Mouse (Mus musculus) ES-Bruce4 (cell line): ENCODE measurements at regions not wholly inside any gene's neighbourhood (a gene's known extent, or its start where the extent isn't known, plus 50 kb on each side); places are given as distances from the start of the nearest gene placed in this dataset.

Experiments
- H3K27ac ChIP-seq: 2 replicates; pipeline ENCODE4 v1.5.1; 2012; ENCODE audit warnings: low read length, inconsistent platforms; ENCODE audit not compliant: insufficient read depth
- H3K27me3 ChIP-seq: 2 replicates; pipeline ENCODE4 v1.6.1; 2012; ENCODE audit warnings: mild to moderate bottlenecking, low read length, inconsistent platforms; ENCODE audit not compliant: control insufficient read depth, poor library complexity, insufficient read depth, severe bottlenecking
- H3K36me3 ChIP-seq: 2 replicates; pipeline ENCODE4 v1.6.1; 2012; ENCODE audit warnings: inconsistent platforms, mild to moderate bottlenecking, low read length, moderate library complexity; ENCODE audit not compliant: control insufficient read depth, poor library complexity, insufficient read depth, severe bottlenecking
- H3K4me1 ChIP-seq: one replicate; pipeline ENCODE4 v1.8.1; 2011; ENCODE audit warnings: low read length; ENCODE audit not compliant: control insufficient read depth, insufficient read depth
- H3K4me3 ChIP-seq: 2 replicates; pipeline ENCODE4 v1.5.1; 2011; ENCODE audit warnings: low read depth, mild to moderate bottlenecking, low read length
- H3K9ac ChIP-seq: 2 replicates; pipeline ENCODE4 v1.6.1; 2012; ENCODE audit warnings: low read depth, mild to moderate bottlenecking, inconsistent platforms; ENCODE audit not compliant: poor library complexity, severe bottlenecking
- H3K9me3 ChIP-seq: replicated peaks from 2 replicates; pipeline ENCODE4 v1.6.1; 2012; ENCODE audit warnings: mild to moderate bottlenecking, low read length, inconsistent platforms; ENCODE audit not compliant: control insufficient read depth, poor library complexity, insufficient read depth, severe bottlenecking
- CTCF ChIP-seq: IDR thresholded peaks from one replicate; pipeline ENCODE4 v1.8.1; 2011; ENCODE audit warnings: low read depth, low read length
- EP300 ChIP-seq: IDR thresholded peaks from 2 replicates; pipeline ENCODE4 v1.6.1; 2011; ENCODE audit warnings: low read depth, low read length; ENCODE audit not compliant: insufficient read depth
- POLR2A ChIP-seq: IDR thresholded peaks from one replicate; pipeline ENCODE4 v1.8.1; 2011; ENCODE audit warnings: low read length; ENCODE audit not compliant: insufficient read depth

DNA sequence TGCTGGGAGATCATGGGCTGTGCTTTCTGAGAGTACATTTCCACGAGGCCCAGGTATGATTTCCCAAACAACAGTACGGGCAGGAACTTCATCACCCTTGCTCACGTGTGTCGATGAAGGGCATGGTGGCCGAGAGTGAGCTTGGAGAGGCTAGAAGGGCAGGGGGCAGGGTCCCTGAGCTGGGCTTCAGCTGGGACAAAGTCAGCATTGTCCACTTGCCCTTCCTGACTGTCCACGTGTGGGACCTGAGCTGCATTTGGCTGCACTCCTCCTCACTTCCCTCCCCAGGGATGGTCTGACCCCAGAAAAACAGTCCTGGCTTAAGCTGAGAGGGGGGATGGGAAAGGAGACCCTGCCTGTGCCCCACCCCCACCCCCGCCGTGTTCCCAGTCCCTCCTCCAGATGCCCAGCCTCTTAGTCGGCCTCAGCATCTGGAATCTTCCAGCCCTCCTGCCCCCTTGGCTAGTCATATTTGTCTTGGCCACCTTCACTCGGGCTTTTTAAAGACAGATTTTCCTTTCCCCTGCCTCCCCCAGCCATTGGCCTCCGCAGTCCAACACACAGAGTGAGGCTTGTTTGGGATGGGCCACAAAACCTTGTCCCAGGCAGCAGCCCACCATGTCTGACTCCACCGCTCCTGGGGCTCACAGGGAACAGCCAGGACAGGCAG lies 58.6 kb downstream of the Isg20 start:
- H3K4me1 ChIP-seq = no peaks in the 10 kb centered on the region
- no peaks in the 10 kb centered on the region for H3K9me3 ChIP-seq
- TF ChIP-seq CTCF (no peak), POLR2A (no peak), EP300 (no peak)
- no peaks in the 10 kb centered on the region for H3K36me3 ChIP-seq
- H3K27ac ChIP-seq = no peak overlapping the region
- H3K9ac ChIP-seq = no peak overlapping the region
- H3K27me3 ChIP-seq = no peaks in the 10 kb centered on the region
- no peak overlapping the region for H3K4me3 ChIP-seq

DNA sequence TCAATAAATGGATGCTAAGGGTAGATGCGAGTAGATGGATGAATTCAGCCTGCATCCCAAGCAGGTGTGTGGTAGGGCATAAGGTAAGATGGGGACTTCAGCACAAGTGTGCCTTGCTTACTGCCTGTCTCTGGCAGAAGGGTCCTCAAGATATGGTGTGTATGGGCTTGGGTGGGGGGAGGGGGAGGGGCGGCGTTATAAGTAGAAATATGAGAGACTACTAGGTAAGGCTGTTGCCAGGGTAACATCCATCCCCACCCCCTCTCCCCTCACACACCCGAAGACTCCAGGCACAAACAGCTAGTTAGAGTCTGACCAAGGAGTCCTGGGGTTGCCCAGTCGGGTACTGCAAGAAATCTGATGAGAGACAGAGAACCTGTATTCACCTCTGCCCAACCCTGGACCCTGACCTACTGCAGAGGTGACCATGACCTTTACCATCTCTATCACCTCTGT lies 63.5 kb upstream of the Acan start:
- H3K4me3 ChIP-seq = no peak overlapping the region
- no peak overlapping the region for H3K27ac ChIP-seq
- no peaks in the 10 kb centered on the region for H3K9me3 ChIP-seq
- TF ChIP-seq CTCF (no peak), POLR2A (no peak), EP300 (no peak)
- no peaks in the 10 kb centered on the region for H3K27me3 ChIP-seq
- no peak overlapping the region for H3K9ac ChIP-seq
- no peaks in the 10 kb centered on the region for H3K36me3 ChIP-seq
- H3K4me1 ChIP-seq = no peaks in the 10 kb centered on the region

DNA sequence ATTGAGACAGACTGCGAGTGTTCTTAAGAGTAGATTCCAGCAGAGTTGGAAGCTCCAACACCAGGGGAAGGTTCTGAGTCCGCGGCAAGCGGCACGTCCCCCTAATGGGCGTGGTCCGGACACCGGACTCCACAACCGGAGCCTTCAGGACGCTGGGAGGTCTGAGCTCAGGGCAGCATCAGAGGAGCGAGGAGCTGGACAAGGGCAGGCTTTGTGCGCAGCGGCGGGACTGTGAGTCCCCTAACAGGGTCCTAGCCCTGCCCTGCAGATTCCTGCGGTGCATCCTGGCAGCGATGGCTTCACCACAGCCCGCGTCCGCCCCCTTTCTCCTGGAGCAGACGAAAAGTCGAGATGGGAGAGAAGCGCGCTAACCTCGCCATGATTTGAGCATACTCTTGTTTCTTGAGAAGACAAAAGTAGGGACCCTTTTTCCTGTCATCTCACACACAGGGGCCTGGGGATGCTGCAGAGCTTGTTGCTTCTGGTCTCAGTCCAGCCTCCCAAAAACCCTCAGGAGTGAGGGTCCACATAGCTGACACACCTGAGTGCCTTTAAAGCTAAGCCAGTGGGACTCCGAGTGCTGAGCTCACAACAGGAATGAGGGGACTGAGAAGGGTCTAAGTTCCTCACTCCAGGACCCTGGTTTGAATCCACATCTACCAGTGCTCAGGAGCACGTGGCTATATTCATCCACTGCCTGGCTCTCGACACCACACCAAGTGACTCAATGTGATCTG lies 62.8 kb upstream of the Acan start:
- H3K27me3 ChIP-seq = no peaks in the 10 kb centered on the region
- no peaks in the 10 kb centered on the region for H3K9me3 ChIP-seq
- H3K9ac ChIP-seq = no peak overlapping the region
- H3K4me3 ChIP-seq = peak overlapping the region; percentile 33
- H3K27ac ChIP-seq = no peak overlapping the region
- no peaks in the 10 kb centered on the region for H3K4me1 ChIP-seq
- no peaks in the 10 kb centered on the region for H3K36me3 ChIP-seq
- TF ChIP-seq CTCF (no peak), POLR2A (no peak), EP300 (no peak)

DNA sequence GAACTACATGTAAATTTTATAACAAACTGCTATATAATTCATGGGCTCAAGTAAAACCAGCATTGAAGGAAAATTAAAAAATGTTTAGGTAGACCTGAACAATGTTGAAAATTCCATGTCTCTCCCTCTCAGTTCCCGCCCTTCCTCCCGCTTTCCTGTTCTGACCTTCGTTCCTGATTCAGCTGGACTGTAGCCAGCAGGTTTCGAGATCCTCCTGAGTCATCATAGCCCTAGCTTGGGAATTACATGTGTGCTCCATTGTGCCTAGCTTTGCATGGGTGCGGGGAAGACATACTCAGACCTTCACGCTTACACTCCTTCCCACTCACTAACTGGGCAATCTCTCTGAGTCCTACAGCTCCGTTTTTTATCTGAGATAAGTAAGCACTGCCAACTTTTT lies 60.3 kb upstream of the Acan start:
- H3K9me3 ChIP-seq = no peaks in the 10 kb centered on the region
- H3K9ac ChIP-seq = no peak overlapping the region
- H3K36me3 ChIP-seq = no peaks in the 10 kb centered on the region
- H3K27me3 ChIP-seq = no peaks in the 10 kb centered on the region
- H3K4me3 ChIP-seq = no peak overlapping the region
- TF ChIP-seq POLR2A (no peak), CTCF (no peak), EP300 (no peak)
- no peak overlapping the region for H3K27ac ChIP-seq
- H3K4me1 ChIP-seq = no peaks in the 10 kb centered on the region

DNA sequence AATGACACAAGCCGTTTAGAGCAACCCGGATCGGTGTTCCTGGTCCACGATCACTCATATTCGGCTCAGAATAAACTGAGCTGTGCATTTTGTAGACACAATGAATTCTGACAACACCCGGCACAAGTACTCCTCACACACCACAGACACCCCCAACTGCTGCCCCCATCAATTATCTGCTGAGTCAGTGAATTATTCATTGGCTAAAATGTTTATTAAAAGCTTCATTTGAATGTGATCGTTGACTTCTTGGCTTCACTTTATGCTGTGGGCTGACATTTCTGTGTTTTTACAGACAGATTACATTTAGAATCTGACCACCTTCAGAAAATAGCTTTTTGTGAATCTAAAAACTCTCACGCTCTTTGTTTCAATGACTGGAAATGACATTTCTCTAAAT lies 59.1 kb upstream of the Acan start:
- Histone ChIP-seq H3K9ac (no peak overlapping the region), H3K4me1 (no peaks in the 10 kb centered on the region), H3K27me3 (no peaks in the 10 kb centered on the region), H3K9me3 (no peaks in the 10 kb centered on the region), H3K36me3 (no peaks in the 10 kb centered on the region), H3K4me3 (no peak overlapping the region), H3K27ac (no peak overlapping the region)
- TF ChIP-seq CTCF (no peak), EP300 (no peak), POLR2A (no peak)

DNA sequence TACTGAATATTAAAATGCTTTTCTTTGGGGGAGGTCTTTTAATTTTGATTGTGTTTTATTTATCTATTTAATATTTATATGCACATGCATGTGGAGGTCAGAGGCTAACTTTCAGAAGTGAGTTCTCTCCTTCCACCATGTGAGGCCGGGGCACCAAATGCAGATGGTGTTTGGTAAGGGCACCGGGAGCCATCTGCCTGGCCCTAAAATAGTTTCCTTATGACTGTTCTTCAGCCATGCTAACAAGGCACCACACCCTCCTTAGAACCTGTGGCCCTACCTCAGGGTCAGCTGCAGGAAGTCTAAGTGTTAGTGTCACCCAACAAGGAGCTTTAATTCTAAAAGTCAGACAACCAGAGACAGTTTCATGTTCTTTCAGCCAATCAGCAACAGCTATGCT lies 58.2 kb upstream of the Acan start:
- no peaks in the 10 kb centered on the region for H3K9me3 ChIP-seq
- no peaks in the 10 kb centered on the region for H3K27me3 ChIP-seq
- no peak overlapping the region for H3K9ac ChIP-seq
- no peak overlapping the region for H3K4me3 ChIP-seq
- TF ChIP-seq POLR2A (no peak), EP300 (no peak), CTCF (no peak)
- H3K36me3 ChIP-seq = no peaks in the 10 kb centered on the region
- no peak overlapping the region for H3K27ac ChIP-seq
- H3K4me1 ChIP-seq = no peaks in the 10 kb centered on the region
